Mouse (Mus musculus) A20 (cell line): Measurements from ENCODE around the gene Smurf1.

Experiments used
- DNase-seq: peaks from one replicate; pipeline ENCODE4 v3.0.0-alpha.2; 2011; ENCODE audit warnings: low read depth, low spot score

The Smurf1 gene

GRCm38 (mm10) chr5:144965639-144966351, at the start of gene Smurf1:
Gene Smurf1, minus strand, starts transcription at chr5:144965847.
- DNase-seq = peak; percentile 91

DNA sequence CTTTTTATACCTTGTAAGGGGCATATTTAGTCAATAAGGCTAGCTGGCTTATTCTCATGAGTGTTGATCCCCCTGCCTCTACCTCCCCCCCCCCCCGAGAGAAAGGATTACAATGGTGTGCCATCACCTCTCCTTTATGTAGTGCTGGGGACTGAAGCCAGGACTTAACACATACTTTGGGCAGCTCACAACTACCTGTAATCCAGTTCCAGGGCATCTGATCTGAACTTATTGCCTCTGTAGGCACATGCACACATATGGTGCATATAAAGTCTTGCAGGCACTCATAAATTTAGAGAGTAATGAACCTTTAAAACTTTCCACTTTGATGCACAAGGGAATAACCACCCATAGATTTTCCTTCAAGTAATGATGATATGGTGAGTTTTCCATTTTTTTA, 48.6 kb upstream of the Smurf1 start:
- no peak for DNase-seq

DNA sequence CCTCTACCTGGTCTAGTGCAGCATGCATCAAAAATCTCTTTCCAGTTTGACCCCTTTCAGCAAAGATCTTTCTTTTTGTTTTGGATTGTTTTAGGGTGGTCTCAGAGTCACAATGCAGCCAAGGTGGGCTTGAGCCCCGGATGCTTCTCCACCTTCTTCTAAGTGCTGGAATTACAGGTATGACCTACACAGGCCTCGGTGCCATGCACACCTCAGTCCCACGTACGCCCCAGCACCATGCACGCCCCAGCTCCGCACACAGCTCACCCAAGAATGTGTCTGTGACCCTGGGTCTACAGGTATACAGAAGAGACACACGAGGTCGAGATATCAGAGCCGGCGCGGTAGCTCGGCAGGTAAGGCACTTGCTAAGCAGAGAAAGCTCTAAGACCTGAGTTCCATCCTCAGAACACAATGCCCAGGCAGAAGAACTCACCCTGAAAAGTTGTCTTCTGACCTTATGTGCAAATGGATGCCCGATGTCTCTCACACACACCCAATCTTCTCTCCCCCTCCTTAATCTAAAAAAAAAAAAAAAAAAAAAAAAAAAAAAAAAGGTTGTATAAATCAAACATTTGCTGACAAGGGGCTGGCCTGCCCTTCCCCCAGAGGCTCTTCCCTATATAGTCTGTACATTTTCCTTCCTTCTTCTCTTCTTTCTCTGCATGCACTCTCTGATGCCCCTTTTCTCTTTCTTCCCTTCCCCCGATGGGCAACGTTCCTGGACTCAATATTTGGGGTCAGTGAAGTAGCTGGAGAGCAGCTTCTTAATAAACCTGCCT, 43.4 kb upstream of the Smurf1 start:
- no peak for DNase-seq

DNA sequence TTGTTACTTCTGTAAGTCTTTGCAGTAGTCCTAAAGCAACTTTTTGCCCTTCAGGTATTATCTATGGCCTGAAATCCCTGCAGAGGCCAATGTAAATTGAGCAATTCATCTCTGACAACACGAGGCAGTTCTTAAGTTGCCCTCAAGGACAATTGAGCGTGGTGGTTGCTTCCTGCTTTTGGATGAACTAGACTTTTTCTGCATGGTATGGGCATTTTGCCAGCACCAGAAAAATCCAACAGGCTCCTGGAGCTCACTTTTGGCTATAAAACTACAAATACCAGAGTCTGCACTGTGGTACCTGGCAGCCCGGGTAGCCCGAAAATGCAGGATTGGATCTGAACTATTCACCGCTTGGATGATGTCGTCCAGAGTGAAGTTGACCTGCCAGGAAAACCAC, 39.9 kb upstream of the Smurf1 start:
- DNase-seq = no peak

DNA sequence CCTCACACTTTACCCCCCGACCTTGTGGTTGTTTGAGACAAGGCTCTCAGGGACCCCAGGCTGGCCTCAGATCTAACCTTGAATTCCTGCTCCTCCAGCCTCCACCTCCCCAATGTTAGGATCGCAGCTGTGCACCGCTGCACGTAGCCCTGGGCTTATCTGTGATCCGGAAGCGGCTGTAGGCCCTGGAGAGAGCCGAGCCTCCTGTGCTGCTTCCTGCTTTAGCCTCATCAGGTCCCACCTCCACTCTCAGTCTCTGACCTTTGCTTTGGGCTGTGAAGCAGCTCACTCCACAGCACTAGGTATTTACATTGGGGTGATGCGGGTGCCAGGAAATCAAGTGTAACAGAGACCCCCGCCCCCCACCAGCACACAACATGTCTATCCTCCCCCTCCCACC, 38.8 kb upstream of the Smurf1 start:
- no peak for DNase-seq

- no peak for DNase-seq
These were observed 37.7 kb upstream of the Smurf1 start for GRCm38 (mm10) chr5:145003362-145003761.

GRCm38 (mm10) chr5:144998491-144998890, 32.8 kb upstream of the Smurf1 start:
- DNase-seq = peak; percentile 83

GRCm38 (mm10) chr5:144990481-144990880, 24.8 kb upstream of the Smurf1 start:
- no peak for DNase-seq

GRCm38 (mm10) chr5:144990051-144990450, 24.4 kb upstream of the Smurf1 start:
- DNase-seq = no peak

DNA sequence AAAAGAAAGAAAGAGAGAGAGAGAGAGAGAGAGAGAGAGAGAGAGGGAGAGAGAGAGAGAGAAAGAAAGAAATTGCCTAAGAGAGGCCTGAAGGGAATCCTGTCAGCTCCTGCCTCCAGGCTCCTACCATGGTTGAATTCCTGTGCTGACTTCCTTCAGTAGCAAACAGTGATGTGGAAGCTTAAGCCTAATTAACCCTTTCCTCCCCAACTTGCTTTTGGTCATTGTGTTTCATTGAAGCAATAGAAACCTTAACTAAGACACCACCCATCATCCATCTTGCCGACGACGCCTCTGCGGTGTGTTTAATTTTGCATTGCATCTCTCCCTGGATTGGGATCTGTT, 23.4 kb upstream of the Smurf1 start:
- DNase-seq = no peak

DNA sequence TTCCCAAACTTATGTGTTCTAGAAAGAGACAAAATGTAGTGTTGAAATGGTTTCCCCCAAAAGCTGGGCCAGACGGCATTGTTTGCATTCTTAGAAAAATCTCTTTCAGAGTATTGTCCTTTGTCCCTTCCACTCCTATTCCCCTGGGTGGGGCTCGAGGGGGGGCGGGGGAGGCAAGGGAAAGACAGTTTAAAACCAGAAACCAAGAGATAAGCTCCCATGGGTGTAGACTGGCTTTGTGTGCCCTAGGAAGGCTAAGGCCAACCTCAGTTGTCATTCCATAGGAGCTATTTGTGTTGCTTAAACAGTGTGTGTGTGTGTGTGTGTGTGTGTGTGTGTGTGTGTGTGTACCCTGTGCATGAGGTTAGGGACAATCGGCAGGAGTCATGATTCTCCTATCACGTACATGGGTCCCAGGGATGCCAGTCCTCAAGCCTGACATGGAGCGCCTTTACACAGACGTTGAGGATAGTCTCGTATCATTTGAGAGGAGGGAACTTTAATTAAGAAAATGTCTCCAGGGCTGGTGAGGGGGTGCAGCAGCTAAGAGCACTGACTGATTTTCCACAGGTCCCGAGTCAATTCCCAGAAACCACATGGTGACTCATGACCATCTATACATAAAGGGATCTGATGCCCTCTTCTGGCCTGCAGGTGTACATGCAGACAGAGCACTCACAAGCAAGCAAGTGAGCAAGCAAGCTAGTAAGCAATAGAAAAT, 22.9 kb upstream of the Smurf1 start:
- peak; percentile 39 for DNase-seq

GRCm38 (mm10) chr5:144987561-144987960, 21.9 kb upstream of the Smurf1 start:
- no peak for DNase-seq

GRCm38 (mm10) chr5:144984839-144985238, 19.2 kb upstream of the Smurf1 start:
- DNase-seq = no peak

GRCm38 (mm10) chr5:144983227-144983626, 17.6 kb upstream of the Smurf1 start:
- DNase-seq = peak; percentile 16

DNA sequence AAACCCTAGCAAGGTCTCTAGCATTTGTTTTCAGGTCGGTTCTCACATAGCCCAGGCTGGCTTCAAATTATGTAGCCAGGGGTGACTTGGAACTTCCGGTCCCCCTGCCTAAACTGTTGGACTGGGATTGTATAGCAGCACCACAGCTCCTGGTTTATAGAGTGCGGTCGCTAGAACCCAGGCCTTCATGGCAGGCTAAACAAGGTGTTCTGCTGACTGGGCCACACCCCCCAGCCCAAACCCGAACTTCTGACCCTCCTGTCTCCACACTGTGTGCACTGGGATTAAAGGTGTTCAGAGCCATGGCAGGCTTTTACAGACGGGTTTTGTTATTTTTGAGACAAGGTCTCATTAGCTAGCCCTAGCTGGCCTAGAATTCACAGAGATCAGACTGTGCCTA, 13.5 kb upstream of the Smurf1 start:
- DNase-seq = no peak

DNA sequence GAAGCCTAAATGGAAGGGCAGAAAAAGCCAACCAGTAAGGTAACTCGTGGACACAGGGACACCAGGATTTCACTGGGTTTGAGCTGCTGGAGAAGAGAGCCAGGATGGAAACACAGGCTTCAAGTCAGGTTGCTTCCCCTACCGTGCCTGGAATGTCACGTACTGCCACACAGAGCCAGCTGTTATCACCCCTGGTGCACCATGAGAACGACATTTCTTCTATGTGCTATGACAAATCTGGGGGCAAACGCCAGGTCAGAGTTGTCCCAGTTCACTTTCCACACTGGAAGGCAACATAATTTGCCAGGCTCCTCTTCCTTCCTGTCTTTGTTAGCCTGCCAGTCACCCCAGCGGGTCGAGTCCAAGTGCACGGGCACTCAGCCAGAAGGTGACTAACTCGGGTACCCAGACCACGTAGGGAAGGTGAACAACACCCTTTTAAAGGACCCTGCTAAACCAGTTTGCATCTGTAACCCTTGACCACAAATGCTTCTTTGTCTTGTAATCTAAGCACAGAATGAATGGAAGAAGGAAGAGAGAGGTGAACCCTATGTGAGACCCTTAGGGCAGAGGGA, 13.0 kb upstream of the Smurf1 start:
- DNase-seq = no peak

DNA sequence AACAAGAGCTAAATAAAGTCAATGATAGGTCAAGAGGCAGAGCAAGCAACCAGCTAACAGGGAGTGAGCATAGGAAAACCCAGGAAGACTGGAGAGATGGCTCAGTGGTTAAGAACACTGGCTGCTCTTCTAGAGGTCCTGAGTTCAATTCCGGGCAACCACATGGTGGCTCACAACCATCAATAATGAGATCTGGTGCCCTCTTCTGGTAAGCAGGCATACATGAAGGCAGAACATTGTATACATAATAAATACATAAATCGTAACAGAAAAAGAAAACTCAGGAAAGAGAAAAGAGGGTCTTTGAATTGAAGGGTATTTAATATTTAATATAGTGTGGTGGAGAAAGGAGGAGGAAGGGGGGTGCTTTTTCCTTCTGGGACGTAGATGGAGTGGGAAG, 5.6 kb upstream of the Smurf1 start:
- DNase-seq = peak; percentile 8

- DNase-seq = peak; percentile 95
These were observed 592 bp downstream of the Smurf1 start for GRCm38 (mm10) chr5:144964872-144965638.

- DNase-seq = no peak
These were observed 1.2 kb downstream of the Smurf1 start for GRCm38 (mm10) chr5:144964465-144964864.

- DNase-seq = peak; percentile 44
These were observed 1.8 kb downstream of the Smurf1 start for GRCm38 (mm10) chr5:144963817-144964261.

- DNase-seq = no peak
These were observed 2.2 kb downstream of the Smurf1 start for GRCm38 (mm10) chr5:144963401-144963800.
